Mouse (Mus musculus) liver, embryonic 12.5 days (tissue): Measurements from ENCODE around the gene Tmsb15b1. TPM values are rescaled to one million over a fixed set of nuclear protein-coding genes. Genes with fewer than 3 reads are reported as not detected.
"Not testable (repeated sequence)": the region's sequence is repeated elsewhere in the genome, so short reads cannot be mapped to it uniquely, and the experiment has no call there.

Experiments used
- ATAC-seq: fragments of 200-750 bp; cut with Nextera tagmentation; 2 replicates; pipeline ENCODE4 v1.8.0; 2017; ENCODE audit warnings: moderate number of reproducible peaks, mild to moderate bottlenecking, moderate library complexity
- H3K27ac ChIP-seq: fragments of 300-500 bp; sonication (generic); 2 replicates; pipeline ENCODE4 v1.5.1; 2016; ENCODE audit warnings: mild to moderate bottlenecking
- H3K27me3 ChIP-seq: fragments of 300-500 bp; sonication (generic); replicated peaks from 2 replicates; pipeline ENCODE4 v1.6.1; 2016; ENCODE audit warnings: mild to moderate bottlenecking, moderate library complexity
- H3K36me3 ChIP-seq: fragments of 300-500 bp; sonication (generic); 2 replicates; pipeline ENCODE4 v1.6.1; 2016; ENCODE audit warnings: mild to moderate bottlenecking, moderate library complexity
- H3K4me1 ChIP-seq: fragments of 300-500 bp; sonication (generic); 2 replicates; pipeline ENCODE4 v1.6.1; 2016
- H3K4me2 ChIP-seq: fragments of 300-500 bp; sonication (generic); 2 replicates; pipeline ENCODE4 v1.6.1; 2016; ENCODE audit warnings: mild to moderate bottlenecking, moderate library complexity
- H3K4me3 ChIP-seq: fragments of 300-500 bp; sonication (generic); 2 replicates; pipeline ENCODE4 v1.5.1; 2016; ENCODE audit warnings: mild to moderate bottlenecking, moderate library complexity
- H3K9ac ChIP-seq: fragments of 300-500 bp; sonication (generic); 2 replicates; pipeline ENCODE4 v1.6.1; 2016; ENCODE audit warnings: mild to moderate bottlenecking, moderate library complexity
- H3K9me3 ChIP-seq: fragments of 300-500 bp; sonication (generic); replicated peaks from 2 replicates; pipeline ENCODE4 v1.6.1; 2016; ENCODE audit warnings: mild to moderate bottlenecking, moderate library complexity
- WGBS: fragments of 180-500 bp; shearing (Covaris S2); methylation state at CpG from one replicate; pipeline ENCODE4 v1.1.7; 2016; ENCODE audit not compliant: insufficient replicate concordance; 5-methylcytosine and 5-hydroxymethylcytosine counted together
- polyA plus RNA-seq: library from polyadenylated mRNA; unstranded; fragments of >200 nt; fragmentation: Nextera tagmentation; extraction: Ambion mirVana; gene quantifications from 2 replicates; pipeline ENCODE4 v1.2.1, GENCODE M21; 2016

Tmsb15b1 gene
- polyA plus RNA-seq, 1 experiment from 2014 or later: 5.2 TPM

- 16% methylated on average over 2 of the region's 2 CpGs for WGBS
- H3K27me3 ChIP-seq: no peaks in the 10 kb centered on the region
- H3K4me2 ChIP-seq: no peak overlapping the region
- no peaks in the 10 kb centered on the region for H3K9me3 ChIP-seq
- no peak overlapping the region for H3K9ac ChIP-seq
- no peaks in the 10 kb centered on the region for H3K36me3 ChIP-seq
- no peak overlapping the region for H3K27ac ChIP-seq
- H3K4me3 ChIP-seq: no peak overlapping the region
- no peaks in the 10 kb centered on the region for H3K4me1 ChIP-seq
- no peak for ATAC-seq
Observed at GRCm38 (mm10) chrX:136959688-136960087, 17.0 kb downstream of the Tmsb15b1 start.

- not testable (repeated sequence) for H3K9me3 ChIP-seq, H3K36me3 ChIP-seq, H3K27me3 ChIP-seq, H3K9ac ChIP-seq, H3K27ac ChIP-seq, H3K4me1 ChIP-seq, H3K4me3 ChIP-seq, ATAC-seq, H3K4me2 ChIP-seq
- 48% methylated on average over 5 of the region's 5 CpGs for WGBS
Observed at GRCm38 (mm10) chrX:136958300-136958699, 18.4 kb downstream of the Tmsb15b1 start.

- H3K9me3 ChIP-seq, H3K4me3 ChIP-seq, H3K27ac ChIP-seq, H3K9ac ChIP-seq, H3K36me3 ChIP-seq, H3K4me1 ChIP-seq, H3K27me3 ChIP-seq: not testable (repeated sequence)
- H3K4me2 ChIP-seq: peak overlapping the region; percentile 32
- peak; percentile 69 for ATAC-seq
- WGBS: 22% methylated on average over 13 of the region's 13 CpGs
Observed at GRCm38 (mm10) chrX:136957583-136958279, 18.9 kb downstream of the Tmsb15b1 start.

GRCm38 (mm10) chrX:136937985-136938384 lies 38.7 kb downstream of the Tmsb15b1 start:
- Histone ChIP-seq H3K4me1 (no peaks in the 10 kb centered on the region), H3K4me2 (no peak overlapping the region), H3K9ac (no peak overlapping the region), H3K36me3 (no peaks in the 10 kb centered on the region), H3K27ac (no peak overlapping the region), H3K9me3 (no peaks in the 10 kb centered on the region), H3K4me3 (no peak overlapping the region), H3K27me3 (no peaks in the 10 kb centered on the region)
- 0% methylated on average over 3 of the region's 3 CpGs for WGBS
- no peak for ATAC-seq

- no peaks in the 10 kb centered on the region for H3K4me1 ChIP-seq
- no peak within 1 kb of the TSS for H3K9ac ChIP-seq
- no peak within 1 kb of the TSS for H3K4me2 ChIP-seq
- H3K9me3 ChIP-seq: 0 out of 2 replicates have a peak, but pooled peaks cover 4% of the 10 kb centered on the region
- H3K4me3 ChIP-seq: no peak within 1 kb of the TSS
- no peaks in the 10 kb centered on the region for H3K27me3 ChIP-seq
- 84% methylated on average over 14 of the region's 14 CpGs for WGBS
- H3K27ac ChIP-seq: no peak within 1 kb of the TSS
- ATAC-seq: no peak
- no peaks in the 10 kb centered on the region for H3K36me3 ChIP-seq
Observed at GRCm38 (mm10) chrX:136927031-136927430, 49.6 kb downstream of the Tmsb15b1 start, which contains the start of gene H2bfm. Gene H2bfm (plus strand): TSS chrX:136927325.

- no peaks in the 10 kb centered on the region for H3K36me3 ChIP-seq
- H3K4me2 ChIP-seq: no peak overlapping the region
- 0 out of 2 replicates have a peak, but pooled peaks cover 4% of the 10 kb centered on the region for H3K9me3 ChIP-seq
- no peak for ATAC-seq
- H3K27ac ChIP-seq: no peak overlapping the region
- no peak overlapping the region for H3K9ac ChIP-seq
- no peaks in the 10 kb centered on the region for H3K4me1 ChIP-seq
- no peaks in the 10 kb centered on the region for H3K27me3 ChIP-seq
- H3K4me3 ChIP-seq: no peak overlapping the region
Observed at GRCm38 (mm10) chrX:136925863-136926262, 50.8 kb downstream of the Tmsb15b1 start.

Other genes with a start within 250 kb of the Tmsb15b1 start
- 261 and 263 TPM in 2 replicates for gene Morf4l2, start 233.2 kb downstream of the Tmsb15b1 start, polyA plus RNA-seq
- not detected in 2 replicates for gene Glra4, start 196.7 kb downstream of the Tmsb15b1 start, polyA plus RNA-seq
- 0.91 and 1.0 TPM in 2 replicates for gene Plp1, start 154.2 kb downstream of the Tmsb15b1 start, polyA plus RNA-seq
- gene Rab9b, start 108.1 kb downstream of the Tmsb15b1 start, polyA plus RNA-seq: not detected in 2 replicates
- gene H2bfm, start 49.5 kb downstream of the Tmsb15b1 start, polyA plus RNA-seq: not detected in 2 replicates
- 7.2 TPM in 2 replicates for gene Tmsb15b2, start 1.4 kb downstream of the Tmsb15b1 start, polyA plus RNA-seq
- 0.29 and 0.74 TPM in 2 replicates for gene Tmsb15l, start within 50 bp of the Tmsb15b1 start, polyA plus RNA-seq
- 0.67 and 0.91 TPM in 2 replicates for gene Zcchc18, start 16.3 kb upstream of the Tmsb15b1 start, polyA plus RNA-seq
- 2.8 and 2.9 TPM in 2 replicates for gene Slc25a53, start 61.4 kb upstream of the Tmsb15b1 start, polyA plus RNA-seq
- gene Fam199x, start 72.7 kb upstream of the Tmsb15b1 start, polyA plus RNA-seq: 2.1 and 2.2 TPM in 2 replicates
- gene Esx1, start 145.2 kb upstream of the Tmsb15b1 start, polyA plus RNA-seq: not detected in 2 replicates